Mouse (Mus musculus): Measurements from ENCODE around the gene Abca8b. TPM values are rescaled to one million over a fixed set of nuclear protein-coding genes. Genes with fewer than 3 reads are reported as not detected.

The Abca8b gene
- total RNA-seq, 1 experiment from 2014 or later: not detected

DNA sequence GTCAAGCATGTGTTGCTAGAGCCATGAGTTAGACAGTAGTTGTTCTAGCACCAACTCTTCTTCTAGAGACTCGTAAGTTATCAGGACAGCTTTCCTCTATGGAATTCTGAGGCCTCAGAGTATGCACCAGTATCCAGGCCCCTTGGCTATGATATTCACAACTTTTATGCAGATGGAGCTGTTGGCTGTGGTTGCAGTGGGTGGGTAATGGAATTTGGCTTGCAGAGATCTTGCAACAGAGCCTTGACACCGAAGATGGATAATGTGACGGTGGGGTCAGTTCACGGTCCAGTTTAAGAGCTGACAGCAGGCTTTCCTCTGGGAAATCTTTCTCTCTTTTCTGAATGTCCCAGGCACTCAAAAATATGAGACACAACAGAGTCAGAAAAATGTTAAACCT lies 110.8 kb downstream of the Abca8b start:
- ATAC-seq (replicated peaks; ENCODE audit: low read depth, poor library complexity, severe bottlenecking): no peak

DNA sequence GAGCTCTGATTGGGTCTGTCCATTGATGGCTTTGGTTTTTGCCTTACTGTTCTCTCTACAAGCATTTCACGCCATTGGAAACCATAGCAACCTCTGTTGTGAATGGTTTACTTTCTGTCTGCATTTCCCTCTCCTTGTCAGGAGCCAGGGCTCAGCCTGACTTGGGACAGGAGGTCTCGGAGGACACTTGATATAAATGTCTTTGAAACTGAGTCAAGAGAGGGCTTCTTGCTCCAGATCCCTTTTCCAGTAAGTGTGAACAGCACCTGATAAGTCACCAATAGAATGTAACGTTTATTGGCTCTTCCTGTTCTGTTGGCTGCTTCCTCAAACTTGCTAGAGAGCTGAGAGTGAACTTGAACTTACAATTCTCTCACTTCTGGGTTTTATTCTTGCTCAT lies 111.5 kb downstream of the Abca8b start:
- no peak for ATAC-seq (replicated peaks; ENCODE audit: low read depth, poor library complexity, severe bottlenecking)

Other genes starting within 250 kb of the Abca8b start
- not detected in 2 replicates for gene 1700012B07Rik, start 167.8 kb downstream of the Abca8b start, total RNA-seq (2017)
- not detected in 2 replicates for gene Abca8a, start 100.1 kb upstream of the Abca8b start, total RNA-seq (2017)
- gene Abca9, start 172.4 kb upstream of the Abca8b start, total RNA-seq (2017): 2.2 and 2.5 TPM in 2 replicates

Data from common myeloid progenitor, adult 5-6 weeks (primary cell).